Comparison of ENCODE assay signal across 1 mouse cellular context in genomic region chr11:120110554-120110953, GRCm38 (mm10).
TF ChIP-seq lines count a peak whose summit lies in the region.

No protein-coding gene starts in this region.

TF ChIP-seq in CH12.LX, 34 proteins besides CTCF, POLR2A, EP300 and RAD21 (continued from another document):
- TF ChIP-seq CHD2 (IDR thresholded peaks at IDR 0.05; ENCODE audit: low read length) = no peak
